Mouse (Mus musculus) naive thymus-derived CD4-positive, alpha-beta T cell, adult 2 months (primary cell): ENCODE measurements around the gene Inca1.
A peak's percentile ranks its signal among the peaks of the same experiment; 100 is the strongest.

ENCODE experiments used
- DNase-seq: peaks from one replicate; pipeline ENCODE4 v3.0.0-alpha.2; 2011; ENCODE audit warnings: low read depth

Gene Inca1

GRCm38 (mm10) chr11:70701221-70701955 lies 1.4 kb upstream of the Inca1 start:
- no peak for DNase-seq

- peak; percentile 68 for DNase-seq
Observed at GRCm38 (mm10) chr11:70700613-70701012, 658 bp upstream of the Inca1 start.

- no peak for DNase-seq
Observed at GRCm38 (mm10) chr11:70699051-70699450, 904 bp downstream of the Inca1 start.

GRCm38 (mm10) chr11:70697376-70697775 lies 2.6 kb downstream of the Inca1 start:
- peak; percentile 57 for DNase-seq

- no peak for DNase-seq
Observed at GRCm38 (mm10) chr11:70693504-70693903, 6.5 kb downstream of the Inca1 start.

GRCm38 (mm10) chr11:70689578-70689977 lies 10.4 kb downstream of the Inca1 start:
- DNase-seq: no peak

GRCm38 (mm10) chr11:70688372-70688771 lies 11.6 kb downstream of the Inca1 start:
- DNase-seq: no peak

GRCm38 (mm10) chr11:70687601-70688199 lies 12.3 kb downstream of the Inca1 start, which contains the start of gene Camta2:
Camta2 (minus strand) TSS chr11:70688105.
- DNase-seq: peak; percentile 79

- DNase-seq: no peak
Observed at GRCm38 (mm10) chr11:70686901-70687566, 12.9 kb downstream of the Inca1 start.

GRCm38 (mm10) chr11:70683640-70684039 lies 16.3 kb downstream of the Inca1 start:
- no peak for DNase-seq

GRCm38 (mm10) chr11:70681897-70682581 lies 17.9 kb downstream of the Inca1 start:
- peak; percentile 78 for DNase-seq

GRCm38 (mm10) chr11:70681170-70681569 lies 18.8 kb downstream of the Inca1 start:
- no peak for DNase-seq

GRCm38 (mm10) chr11:70679894-70680293 lies 20.1 kb downstream of the Inca1 start:
- no peak for DNase-seq

- no peak for DNase-seq
Observed at GRCm38 (mm10) chr11:70679361-70679760, 20.6 kb downstream of the Inca1 start.

GRCm38 (mm10) chr11:70678576-70678975 lies 21.4 kb downstream of the Inca1 start:
- no peak for DNase-seq

GRCm38 (mm10) chr11:70678092-70678491 lies 21.9 kb downstream of the Inca1 start:
- DNase-seq: no peak

- no peak for DNase-seq
Observed at GRCm38 (mm10) chr11:70674501-70674900, 25.5 kb downstream of the Inca1 start.

- no peak for DNase-seq
Observed at GRCm38 (mm10) chr11:70674014-70674413, 25.9 kb downstream of the Inca1 start.

- DNase-seq: no peak
Observed at GRCm38 (mm10) chr11:70671333-70672047, 28.5 kb downstream of the Inca1 start.

- no peak for DNase-seq
Observed at GRCm38 (mm10) chr11:70670483-70670882, 29.5 kb downstream of the Inca1 start.

- DNase-seq: peak; percentile 92
Observed at GRCm38 (mm10) chr11:70669582-70670345, 30.2 kb downstream of the Inca1 start.
